Mouse (Mus musculus) urinary bladder, adult 18-20 months (tissue): ENCODE data around the gene Pfdn6.

Experiments used
- DNase-seq, 2 experiments: peaks; one replicate each; pipeline ENCODE4 v3.0.0; 2022; ENCODE audit warnings: low spot score in 2 of 2, mixed read lengths in 2 of 2

Pfdn6 gene

GRCm38 (mm10) chr17:33940206-33940805, at the start of gene Pfdn6, which contains the start of gene Wdr46:
Gene Pfdn6, minus strand, starts transcription at chr17:33940343.
Gene Wdr46, plus strand, starts transcription at chr17:33940660.
- DNase-seq: peak; percentile 77 to 86

- DNase-seq: peak in 1 of 2 experiments; percentile 45
Observed at GRCm38 (mm10) chr17:33982136-33982535, 42.0 kb upstream of the Pfdn6 start.

GRCm38 (mm10) chr17:33981192-33981909, 41.2 kb upstream of the Pfdn6 start:
- DNase-seq: peak; percentile 46 to 82

GRCm38 (mm10) chr17:33980181-33981035, 40.3 kb upstream of the Pfdn6 start:
- DNase-seq: no peak

- no peak for DNase-seq
Observed at GRCm38 (mm10) chr17:33979512-33980050, 39.4 kb upstream of the Pfdn6 start.

- DNase-seq: peak; percentile 67 to 80
Observed at GRCm38 (mm10) chr17:33978631-33979031, 38.5 kb upstream of the Pfdn6 start.

GRCm38 (mm10) chr17:33977861-33978557, 37.9 kb upstream of the Pfdn6 start:
- no peak for DNase-seq

- DNase-seq: no peak
Observed at GRCm38 (mm10) chr17:33973572-33973971, 33.4 kb upstream of the Pfdn6 start.

GRCm38 (mm10) chr17:33972691-33973090, 32.5 kb upstream of the Pfdn6 start:
- no peak for DNase-seq

- no peak for DNase-seq
Observed at GRCm38 (mm10) chr17:33969394-33969793, 29.3 kb upstream of the Pfdn6 start.

GRCm38 (mm10) chr17:33968927-33969326, 28.8 kb upstream of the Pfdn6 start:
- DNase-seq: no peak

- DNase-seq: peak; percentile 55 to 72
Observed at GRCm38 (mm10) chr17:33968489-33968888, 28.3 kb upstream of the Pfdn6 start.

GRCm38 (mm10) chr17:33965846-33966550, 25.9 kb upstream of the Pfdn6 start:
- DNase-seq: no peak

- DNase-seq: no peak
Observed at GRCm38 (mm10) chr17:33965082-33965845, 25.1 kb upstream of the Pfdn6 start.

- DNase-seq: no peak
Observed at GRCm38 (mm10) chr17:33962876-33963275, 22.7 kb upstream of the Pfdn6 start.

GRCm38 (mm10) chr17:33959948-33960347, 19.8 kb upstream of the Pfdn6 start:
- no peak for DNase-seq

GRCm38 (mm10) chr17:33959135-33959534, 19.0 kb upstream of the Pfdn6 start:
- no peak for DNase-seq

- no peak for DNase-seq
Observed at GRCm38 (mm10) chr17:33958451-33958850, 18.3 kb upstream of the Pfdn6 start.

GRCm38 (mm10) chr17:33957493-33957892, 17.4 kb upstream of the Pfdn6 start:
- DNase-seq: no peak

- DNase-seq: no peak
Observed at GRCm38 (mm10) chr17:33956336-33956735, 16.2 kb upstream of the Pfdn6 start.
